Mouse (Mus musculus) gastrocnemius, postnatal 14 days (tissue): ENCODE measurements around the gene Ano2. TPM values are rescaled to one million over a fixed set of nuclear protein-coding genes. Genes with fewer than 3 reads are reported as not detected.

Experiments
- DNase-seq: peaks from one replicate; pipeline ENCODE4 v3.0.0; 2021; ENCODE audit warnings: mixed read lengths
- intact Hi-C: fragments of 180-260 bp; cut with DNase I; formaldehyde crosslinking; loops from one replicate; pipeline ENCODE4 v1.15.1; 2025; ENCODE audit warnings: low total_unique reads
- total RNA-seq, 2 experiments: library from RNA; stranded (reverse); gene quantifications; 2 replicates each; pipeline ENCODE4 v1.2.3; 2021

The Ano2 gene
- total RNA-seq, 2 experiments from 2014 or later = 0.10 to 0.18 TPM

DNA sequence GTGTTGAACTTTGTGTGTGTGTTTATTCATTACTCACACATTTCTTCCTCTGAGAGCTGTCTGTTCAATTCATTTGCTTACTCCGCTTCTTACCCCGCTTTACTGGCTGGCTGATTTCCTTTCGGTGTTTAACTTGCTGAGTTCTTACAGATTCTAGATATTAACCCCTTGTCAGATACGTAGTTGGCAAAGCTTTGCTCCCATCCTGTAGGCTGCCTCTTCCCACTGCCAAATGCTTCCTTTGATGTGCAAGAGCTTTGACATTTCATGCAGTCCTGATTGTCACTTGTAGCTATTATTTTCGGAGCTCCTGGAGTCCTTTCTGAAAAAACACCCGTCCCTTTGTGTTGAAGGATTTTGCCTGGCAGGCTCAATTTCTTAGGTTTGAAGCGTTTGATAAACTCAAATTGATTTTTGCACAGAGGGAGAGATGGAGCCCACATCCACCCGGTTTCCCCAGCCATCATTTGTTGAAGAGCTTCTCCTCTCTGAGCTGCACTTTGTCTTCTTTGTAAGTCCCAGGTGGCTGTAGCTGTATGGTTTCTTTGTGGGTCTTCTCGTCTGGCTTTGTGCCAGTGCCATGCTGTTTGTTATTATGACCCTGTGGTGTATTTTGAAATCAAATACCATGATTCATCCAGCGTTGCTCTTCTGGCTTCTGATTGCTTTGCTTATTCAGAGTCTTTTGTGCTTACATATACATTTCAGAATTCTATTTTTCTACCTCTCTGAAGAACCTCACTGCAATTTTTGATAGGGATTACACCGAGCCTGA, 47.5 kb downstream of the Ano2 start:
- intact Hi-C loops = no loop called here
- DNase-seq = no peak

DNA sequence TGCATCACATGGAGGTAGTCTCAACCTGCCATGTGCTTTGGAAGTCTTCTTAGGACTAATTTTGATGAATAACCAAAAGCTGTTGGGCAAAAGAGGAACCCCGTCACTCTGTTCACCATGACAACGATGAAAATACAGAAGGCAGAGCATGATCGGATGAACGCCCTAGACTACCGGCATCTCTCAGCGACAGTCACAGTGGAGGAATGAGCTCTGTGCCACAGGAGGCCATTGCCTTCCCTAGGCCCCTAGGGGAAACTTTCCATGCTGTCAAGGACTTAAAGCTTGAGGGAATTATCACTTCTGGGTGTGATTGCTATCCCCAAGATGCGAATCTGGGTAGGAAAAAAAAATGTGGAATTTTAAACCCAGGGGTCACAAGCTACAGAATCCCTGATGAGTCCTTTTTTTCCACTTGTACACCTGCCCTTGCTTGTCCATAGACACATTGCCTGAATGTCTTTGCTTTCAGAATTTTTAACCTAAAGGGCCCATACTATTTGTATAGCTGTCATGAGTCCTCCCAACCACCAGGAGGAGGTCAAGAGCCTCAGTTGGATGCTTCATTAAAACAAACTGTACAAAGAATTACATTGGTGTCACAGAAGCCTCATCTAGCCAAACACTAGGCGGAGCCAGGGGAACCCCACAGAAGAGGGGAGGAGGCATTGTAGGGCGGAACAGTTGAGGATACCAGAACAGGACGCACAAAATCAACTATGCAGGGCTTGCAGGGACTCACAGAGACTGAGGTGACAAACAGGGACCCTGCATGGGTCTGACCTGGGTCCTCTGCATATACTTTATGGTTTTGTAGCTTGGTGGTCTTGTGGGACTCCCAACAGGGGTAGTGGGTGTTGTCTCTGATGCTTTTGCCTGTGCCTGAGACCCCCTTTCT, 53.2 kb downstream of the Ano2 start:
- DNase-seq = no peak
- intact Hi-C loops = no loop called here

DNA sequence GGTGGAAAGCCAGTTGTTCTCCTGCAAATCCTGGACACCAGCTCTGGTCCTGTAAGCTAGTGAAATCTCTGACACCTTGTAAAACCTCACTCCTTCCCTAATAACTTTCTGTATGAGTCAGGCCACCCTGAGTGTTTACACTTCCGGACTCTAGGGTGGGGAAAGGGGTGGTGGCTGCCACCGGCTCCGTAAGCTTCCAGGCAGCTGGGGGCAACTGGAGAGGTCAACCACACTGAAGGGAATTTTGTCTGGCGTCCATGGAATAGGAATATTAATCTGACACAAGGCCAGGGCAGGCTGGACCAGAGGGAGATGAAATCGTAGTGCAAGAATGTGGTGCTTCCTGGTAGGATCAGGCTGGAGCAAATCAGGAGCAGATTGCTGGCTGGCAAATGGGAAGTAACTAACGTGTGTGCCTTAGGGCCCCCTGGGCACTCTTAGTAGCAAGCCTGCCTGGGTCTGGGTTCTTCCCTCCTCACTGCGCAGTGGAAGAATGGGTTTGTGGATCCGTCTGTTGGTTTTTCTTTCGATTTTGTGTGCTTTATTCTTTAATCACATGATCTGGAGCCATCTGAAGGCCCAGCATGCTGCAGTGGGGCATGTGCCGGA, 57.2 kb downstream of the Ano2 start:
- intact Hi-C loops = no loop called here
- DNase-seq = no peak

DNA sequence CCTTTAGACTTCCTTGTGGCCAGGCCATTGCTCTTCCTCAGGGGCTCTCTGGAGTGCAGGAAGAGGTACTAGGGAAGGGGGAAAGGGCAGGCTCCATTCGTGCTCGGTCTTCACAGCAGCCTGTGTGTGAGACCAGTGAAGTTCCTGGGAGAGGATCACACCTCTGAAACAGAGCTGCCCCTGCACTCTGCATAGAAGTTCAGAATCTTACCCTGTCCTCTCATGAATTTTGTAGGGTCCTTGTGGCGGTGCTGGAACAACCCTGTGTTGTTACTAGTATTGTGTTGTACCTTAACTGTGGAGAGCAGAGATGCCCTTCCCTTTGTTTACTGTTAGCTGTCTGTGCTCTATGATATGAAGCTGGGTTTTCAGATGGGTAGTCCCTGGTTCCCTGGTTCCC, 58.4 kb downstream of the Ano2 start:
- intact Hi-C loops = no loop called here

DNA sequence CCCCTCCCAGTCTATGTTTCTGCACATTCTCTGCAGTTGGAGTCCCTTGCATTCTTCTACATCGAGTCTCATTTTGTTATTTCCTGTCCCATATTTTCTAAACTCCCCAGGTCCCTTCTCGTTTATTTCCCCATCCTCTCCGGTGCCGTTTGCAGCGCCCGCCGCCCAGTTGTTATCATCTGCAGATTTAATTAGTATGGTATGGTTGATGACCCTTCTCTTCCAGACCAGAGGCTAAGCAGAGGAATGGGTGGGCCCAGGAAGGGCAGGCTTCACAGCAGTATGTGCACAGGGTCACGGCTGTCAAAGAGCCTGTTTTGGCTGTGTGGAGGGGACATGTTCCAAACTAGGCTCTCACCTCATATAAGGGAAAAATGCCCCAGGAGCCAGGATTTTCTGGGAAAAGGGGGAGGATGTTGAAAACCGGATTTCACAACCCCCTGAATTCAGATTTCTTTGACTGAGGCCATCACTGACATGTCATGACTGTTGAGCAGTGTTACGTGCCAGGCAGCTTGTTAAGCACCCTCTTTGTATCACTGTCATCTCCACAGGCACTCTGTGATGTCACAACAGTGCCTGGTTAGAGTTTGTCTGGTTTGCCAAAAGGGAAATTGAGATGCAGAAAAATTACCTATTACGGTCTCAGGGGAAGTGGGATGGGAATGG, 72.8 kb downstream of the Ano2 start:
- intact Hi-C loops = no loop called here
- no peak for DNase-seq

More for the DNA sequence above, 58.4 kb downstream of the Ano2 start:
- no peak for DNase-seq

DNA sequence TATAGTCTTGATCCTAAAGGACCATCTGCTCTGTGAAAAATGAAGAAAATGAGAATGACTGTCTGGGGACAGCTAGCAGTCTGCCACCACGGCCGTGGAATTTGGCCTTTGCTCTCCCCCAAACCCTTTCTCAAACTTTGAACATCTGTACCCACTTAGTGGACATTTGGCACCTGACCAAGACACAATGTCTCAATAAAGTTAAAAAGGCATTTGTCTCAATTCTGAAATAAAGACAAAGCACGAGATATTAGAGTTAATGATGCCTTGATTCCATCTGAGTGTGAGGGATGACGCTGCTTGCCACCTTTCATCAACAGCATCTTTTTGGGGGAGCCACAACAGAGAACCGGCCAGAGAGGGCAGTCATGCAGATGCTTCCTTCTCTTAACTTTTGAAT, 83.0 kb downstream of the Ano2 start:
- DNase-seq = no peak
- intact Hi-C loops = no loop called here

DNA sequence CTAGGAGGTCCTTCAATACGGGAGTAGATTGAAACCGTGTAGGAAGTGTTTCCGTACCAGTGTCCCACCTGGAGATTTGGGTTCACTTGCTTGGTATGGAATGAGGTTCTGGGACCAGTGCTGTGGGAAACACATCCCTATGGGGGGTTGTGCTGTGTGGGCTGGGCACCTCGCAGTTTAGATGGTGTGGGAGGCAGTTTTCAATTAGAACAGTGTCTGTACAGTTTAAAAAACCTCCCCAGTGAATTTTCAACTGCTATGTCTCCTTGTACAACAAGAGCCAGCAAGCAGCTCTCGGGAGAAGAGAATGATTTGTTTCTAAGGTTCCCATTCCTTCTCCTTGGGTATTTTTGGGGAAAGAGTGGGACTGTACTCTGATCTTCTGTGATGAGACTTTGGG, 86.1 kb downstream of the Ano2 start:
- no peak for DNase-seq
- intact Hi-C loops = no loop called here

DNA sequence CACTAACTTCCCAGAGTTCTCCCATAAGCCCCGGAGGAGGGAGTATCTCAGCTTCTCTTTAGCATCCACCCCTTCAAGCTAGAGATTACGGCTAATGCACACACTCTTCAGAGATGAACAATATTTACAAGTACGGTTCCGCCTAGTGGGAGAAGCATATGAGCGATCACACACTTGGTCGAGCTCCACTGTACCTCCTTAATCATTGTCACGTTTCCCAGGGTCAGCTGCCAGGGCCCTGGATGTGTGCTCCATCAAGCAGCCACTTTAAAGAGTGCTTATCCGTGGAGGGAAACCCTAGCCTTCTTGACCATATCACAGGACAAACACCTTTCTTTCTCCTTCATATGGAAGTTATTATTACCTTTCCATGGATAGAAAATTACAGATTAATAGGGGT, 112.7 kb downstream of the Ano2 start:
- intact Hi-C loops = no loop called here
- DNase-seq = no peak

DNA sequence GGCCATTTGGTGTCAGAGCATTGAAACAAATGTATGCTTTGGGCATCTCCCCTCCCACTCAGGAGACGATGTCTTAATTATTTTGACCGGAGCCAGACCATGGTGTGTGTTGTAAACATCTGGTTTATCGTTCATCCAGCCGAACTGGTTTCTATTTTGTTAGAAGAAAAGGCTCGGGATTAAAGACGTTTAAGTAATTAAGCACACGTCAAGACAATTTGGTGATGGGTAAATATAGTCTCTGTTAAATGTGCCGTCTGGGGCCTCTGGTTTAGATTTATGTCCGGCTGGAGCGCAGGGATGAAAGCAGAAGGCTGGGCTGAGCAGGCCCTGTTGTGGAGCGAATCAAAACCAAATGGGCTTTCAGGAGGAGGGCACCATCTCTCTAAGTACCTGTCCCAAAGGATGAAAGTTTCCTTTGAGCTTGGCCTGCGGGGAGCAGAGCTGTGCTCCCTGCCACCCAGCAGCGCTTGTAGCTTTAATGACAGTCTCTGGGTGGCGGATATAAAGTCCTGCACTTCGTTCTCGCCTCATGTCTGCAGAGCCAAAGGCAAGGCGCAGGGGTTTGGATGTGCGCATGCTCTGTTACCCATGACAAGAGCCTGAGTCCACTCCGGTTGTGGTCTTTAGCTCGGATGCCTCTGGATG, 113.3 kb downstream of the Ano2 start:
- DNase-seq = no peak

DNA sequence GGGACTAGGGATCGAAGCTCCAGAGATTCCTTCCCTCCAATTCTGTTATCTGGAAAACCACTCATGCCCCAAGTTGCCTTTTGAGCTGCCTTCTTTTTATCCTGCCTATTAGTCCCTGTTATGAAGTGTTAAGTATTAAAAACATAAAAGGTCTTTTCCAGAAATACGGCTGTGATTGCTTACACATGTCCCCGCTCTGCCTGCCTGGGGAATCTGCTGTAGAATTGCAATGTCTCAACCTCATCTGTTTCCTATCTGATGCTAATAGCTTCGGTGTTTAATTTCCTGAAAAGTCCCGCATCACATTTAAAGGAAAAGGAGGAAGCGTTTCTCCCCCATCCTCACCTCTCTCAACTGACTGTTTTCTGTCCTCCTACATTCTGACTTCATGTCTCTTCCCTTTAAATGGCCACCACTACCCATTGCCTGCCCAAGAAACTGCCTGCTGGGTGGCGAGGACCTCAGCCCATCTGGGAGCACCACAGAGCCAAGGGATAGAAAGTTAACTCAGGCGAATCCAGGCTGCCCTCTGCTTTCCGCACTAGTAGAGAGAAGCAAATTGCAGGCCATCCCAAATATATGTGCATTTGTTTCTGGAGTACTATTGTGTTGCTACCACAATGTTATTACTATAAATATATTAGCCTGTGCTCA, 118.9 kb downstream of the Ano2 start:
- DNase-seq = no peak
- intact Hi-C loops = no loop called here

More for the DNA sequence above, 113.3 kb downstream of the Ano2 start:
- intact Hi-C loops = no loop called here

DNA sequence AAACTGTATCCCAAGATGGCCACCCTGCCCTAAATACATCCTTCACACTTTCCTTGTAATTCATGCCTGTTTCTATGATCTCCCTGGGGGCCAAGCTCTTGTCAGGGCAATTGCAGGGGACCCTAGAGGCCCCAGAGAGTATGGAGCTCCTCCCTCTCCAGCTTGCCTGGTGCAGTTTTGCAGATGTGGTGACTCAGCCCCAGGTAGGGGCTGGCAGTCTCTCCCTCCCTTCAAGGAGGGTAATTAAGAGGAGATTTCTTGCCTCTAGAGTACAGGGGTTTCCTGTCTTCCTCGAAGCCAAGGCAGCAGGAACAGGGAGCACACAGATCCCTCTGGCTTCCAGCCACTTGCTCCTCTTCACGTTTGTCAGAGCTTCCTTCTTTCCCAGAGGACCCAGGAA, 121.2 kb downstream of the Ano2 start:
- intact Hi-C loops = no loop called here
- DNase-seq = no peak

DNA sequence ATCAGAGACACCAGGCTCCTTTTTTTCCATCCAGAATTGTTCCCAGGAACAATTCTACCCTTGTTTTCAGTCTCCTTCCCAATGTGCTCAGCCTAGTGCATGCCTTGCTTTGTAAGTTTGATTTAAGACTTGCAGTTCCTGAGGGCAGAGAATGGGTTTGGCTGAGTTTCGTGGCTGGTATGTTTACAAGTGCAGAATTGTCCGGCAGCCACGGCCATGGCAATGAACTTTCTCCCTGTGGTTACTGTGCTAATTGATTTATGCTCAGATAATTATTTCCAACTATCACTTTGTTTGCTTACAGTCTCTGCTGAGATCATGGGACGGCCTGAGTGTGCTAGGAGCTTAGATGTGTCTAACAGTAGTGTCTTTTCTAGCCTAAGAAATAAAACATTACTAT, 147.9 kb downstream of the Ano2 start:
- intact Hi-C loops = no loop called here
- DNase-seq = no peak

DNA sequence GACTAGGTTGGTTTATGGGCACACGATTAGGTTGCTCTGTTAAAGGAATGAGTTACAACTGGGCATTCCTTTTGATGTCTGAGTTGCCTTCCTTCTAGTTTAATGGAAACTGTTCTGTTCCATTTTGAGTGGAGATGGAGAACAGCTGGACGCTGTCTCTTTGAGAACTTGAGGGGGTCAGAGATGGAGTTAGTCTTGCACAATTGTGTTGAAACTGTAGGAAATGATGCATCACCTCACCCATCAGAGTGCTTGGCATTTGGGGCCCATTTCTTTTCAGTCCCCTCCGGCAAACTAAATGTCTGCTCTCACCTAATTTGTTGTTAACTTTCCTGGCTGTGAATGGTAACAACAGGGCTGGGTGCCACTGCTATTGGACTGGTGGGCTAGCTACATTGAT, 151.1 kb downstream of the Ano2 start:
- intact Hi-C loops = no loop called here

DNA sequence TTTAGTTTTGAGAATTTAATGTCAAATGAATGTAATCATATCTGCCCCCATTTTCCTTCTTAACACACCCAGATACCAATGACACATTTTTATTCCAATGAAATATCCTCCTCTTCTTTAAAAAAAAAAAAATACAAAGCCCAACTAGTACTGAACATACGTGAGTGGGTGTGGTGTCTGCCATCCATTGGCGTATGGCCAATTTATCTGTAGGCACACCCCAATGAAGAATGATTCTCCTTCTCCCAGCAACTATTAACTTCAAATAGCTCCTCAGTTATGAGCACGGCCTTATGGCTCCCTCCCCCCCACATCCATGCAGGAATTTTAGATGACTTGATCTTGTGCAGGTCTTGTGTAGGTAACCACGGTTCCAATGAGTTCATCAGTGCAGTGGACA, 161.0 kb downstream of the Ano2 start:
- intact Hi-C loops = no loop called here
- DNase-seq = no peak

More for the DNA sequence above, 151.1 kb downstream of the Ano2 start:
- DNase-seq = no peak

DNA sequence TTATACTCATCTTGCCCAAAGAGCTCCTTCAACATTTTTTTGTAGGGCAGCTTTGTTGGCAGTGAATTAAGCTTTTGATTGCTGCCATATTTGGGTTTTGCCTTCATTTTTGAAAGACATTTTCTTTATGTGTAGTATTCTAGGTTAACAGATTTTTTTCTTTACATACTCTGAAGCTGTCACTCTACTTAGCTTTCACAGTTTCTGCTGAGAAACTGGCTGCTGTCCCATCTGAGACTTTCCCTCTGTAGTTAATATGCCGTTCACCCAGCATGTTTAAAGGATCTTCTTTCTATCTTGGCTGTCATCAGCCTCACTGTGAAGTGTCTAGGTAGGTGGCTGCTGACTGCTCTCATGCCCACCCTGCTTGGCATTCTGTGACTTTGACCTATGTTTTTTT, 168.1 kb downstream of the Ano2 start:
- intact Hi-C loops = no loop called here
- DNase-seq = no peak

DNA sequence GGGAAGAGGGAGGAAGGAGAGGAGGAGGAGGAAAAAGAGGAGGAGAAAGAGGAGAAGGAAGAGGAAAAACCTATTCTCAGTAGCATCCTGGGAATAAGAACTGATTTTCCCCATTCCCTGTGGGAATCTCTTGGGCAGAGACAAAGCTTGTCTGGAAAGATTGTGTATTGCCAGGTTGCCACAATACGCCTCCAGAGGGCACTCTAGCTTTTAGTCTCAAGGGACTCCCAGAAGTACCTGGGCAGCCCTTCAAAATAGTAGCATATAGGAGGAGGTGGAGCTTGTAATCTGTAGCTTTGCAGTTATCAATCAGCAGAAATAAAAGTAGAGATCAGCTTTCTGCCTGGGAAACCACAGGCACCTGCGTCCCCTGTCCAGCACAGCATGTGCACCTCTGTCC, 178.3 kb downstream of the Ano2 start:
- intact Hi-C loops = no loop called here
- no peak for DNase-seq

DNA sequence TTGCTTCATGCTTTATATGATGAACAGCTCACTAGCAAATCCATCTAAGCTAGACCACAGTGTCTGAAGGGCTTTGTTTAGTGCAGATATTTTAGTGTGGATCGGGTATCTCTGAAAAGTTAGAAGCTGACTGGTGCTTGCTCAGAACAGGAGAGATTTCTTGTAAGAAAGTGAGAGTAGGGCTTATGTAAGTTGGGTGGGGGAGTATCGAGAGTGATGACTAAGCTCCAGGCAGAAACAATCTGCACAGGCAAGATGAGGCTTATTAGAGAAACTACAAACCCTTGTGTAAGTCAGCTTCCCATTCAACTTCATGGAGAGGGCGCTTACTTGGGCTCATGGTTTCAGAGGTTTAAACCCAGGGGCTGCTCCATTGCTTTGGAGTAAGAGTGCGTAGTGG, 181.3 kb downstream of the Ano2 start:
- intact Hi-C loops = loop anchor here (5.0 kb wide), 1 partner anchor 296 kb away; the partner anchor contains the start of gene Ntf3
- no peak for DNase-seq

DNA sequence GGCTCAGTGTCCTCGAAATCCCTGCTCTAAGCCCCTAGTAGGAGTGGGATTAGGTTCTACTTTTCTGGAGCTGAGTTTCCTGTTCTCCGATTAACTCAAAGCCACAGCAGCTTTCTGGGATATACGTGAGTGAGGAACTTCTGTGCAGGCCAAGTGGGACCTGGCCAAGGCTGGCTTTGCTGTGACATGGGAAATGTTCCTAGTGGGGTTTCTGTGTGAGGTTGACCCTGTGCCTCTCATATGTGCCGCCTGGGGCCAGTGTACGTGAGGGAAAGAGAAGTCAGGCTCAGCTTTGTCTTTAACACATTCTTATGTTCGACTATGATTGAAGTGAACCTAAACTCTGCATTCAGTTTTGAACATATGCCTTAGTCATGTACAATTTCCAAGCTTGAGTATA, 184.5 kb downstream of the Ano2 start:
- intact Hi-C loops = loop anchor here (5.0 kb wide), 1 partner anchor 293 kb away; the partner anchor contains the start of gene Ntf3
- DNase-seq = no peak

DNA sequence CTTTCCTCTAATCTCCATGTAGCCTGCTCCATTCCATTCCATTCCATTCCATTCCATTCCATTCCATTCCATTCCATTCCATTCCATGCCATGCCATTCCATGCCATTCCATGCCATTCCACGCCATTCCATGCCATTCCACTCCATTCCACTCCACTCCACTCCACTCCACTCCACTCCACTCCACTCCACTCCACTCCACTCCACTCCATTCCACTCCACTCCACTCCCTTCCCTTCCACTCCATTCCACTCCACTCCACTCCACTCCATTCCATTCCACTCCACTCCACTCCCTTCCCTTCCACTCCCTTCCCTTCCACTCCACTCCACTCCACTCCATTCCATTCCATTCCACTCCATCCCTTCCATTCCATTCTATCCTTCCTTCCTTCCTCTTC, 186.7 kb downstream of the Ano2 start:
- no peak for DNase-seq
- intact Hi-C loops = no loop called here
